Mouse (Mus musculus): ENCODE measurements around the gene Zic3.

Zic3 gene

GRCm38 (mm10) chrX:58041865-58042264, 19.4 kb downstream of the Zic3 start:
- DNase-seq (ENCODE audit: low spot score in 2 of 2), result no peak

DNA sequence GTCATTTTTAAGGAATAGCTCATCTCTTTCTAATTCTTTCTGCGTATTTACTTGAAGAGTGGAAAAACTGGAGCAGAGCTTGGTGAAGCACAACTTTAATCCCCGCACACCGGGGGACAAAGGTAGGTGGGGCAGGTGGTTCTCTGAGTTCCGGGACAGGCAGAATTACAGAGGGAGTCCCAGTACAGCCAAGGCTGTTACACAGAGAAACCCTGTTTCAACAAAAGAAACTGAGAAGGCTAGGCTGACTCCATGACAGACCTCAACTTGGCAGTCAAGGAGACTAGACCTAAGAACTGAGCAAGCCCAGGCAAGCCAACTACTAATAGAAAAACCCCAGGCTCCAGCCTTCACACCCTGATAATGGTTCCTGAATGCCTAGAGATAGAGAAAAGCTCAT, 20.0 kb downstream of the Zic3 start:
- DNase-seq (ENCODE audit: low spot score in 2 of 2), result no peak

Data from urinary bladder, postnatal 4 days (tissue).